Mouse (Mus musculus) kidney, adult 8-10 months (tissue): ENCODE measurements around the gene Ccl2.
A peak's percentile ranks its signal among the peaks of the same experiment; 100 is the strongest.

Experiments
- DNase-seq, 2 experiments: peaks; one replicate each; pipeline ENCODE4 v3.0.0; 2022

Gene Ccl2

DNA sequence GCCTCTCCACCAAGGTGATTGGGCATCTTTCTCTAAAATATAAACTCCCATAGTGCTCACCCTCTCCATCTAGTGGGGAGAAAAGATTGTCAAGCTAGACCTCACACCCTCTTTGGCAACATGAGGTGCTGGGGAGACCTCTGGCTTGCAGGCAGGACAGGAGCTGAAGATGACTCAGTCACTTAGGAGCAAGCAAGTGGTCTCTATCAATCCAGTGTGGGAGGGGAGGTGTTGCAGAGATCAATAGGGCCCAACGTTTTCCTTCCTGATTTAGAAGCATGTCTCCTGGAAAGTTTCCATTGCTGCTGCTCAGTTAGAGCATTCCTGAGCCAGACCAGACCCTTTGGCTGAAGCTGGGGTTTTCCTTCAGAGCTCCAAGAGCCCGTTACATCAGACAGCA lies 3.2 kb downstream of the Ccl2 start, which contains the start of gene Gm17268:
Gene Gm17268, minus strand, starts transcription at position 28 of the 400 bp plus-strand sequence.
- no peak for DNase-seq

DNA sequence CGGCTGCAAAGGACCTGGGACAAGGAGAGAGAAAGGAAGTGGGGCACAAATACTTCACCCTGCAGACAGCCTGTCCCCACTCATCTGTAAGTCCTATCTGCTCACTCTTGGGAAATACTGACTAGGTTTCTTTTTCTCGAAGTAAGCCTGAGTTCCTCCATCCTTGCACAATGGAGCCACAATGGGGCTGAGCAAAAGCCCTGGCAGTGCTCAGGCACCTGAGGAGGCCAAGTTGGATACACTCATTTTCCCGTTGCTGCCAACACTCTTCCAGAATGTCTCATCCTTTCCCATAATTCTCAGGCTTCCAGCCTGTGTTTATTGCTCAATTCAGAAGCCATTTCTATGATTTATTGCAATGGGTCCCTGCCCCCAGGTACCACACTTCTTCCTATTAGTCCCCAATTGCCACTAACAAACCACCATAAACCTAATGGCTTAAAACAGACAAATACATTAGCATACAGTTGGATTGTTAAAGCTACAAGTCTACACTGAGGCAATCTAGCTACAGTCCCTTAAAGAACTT lies 3.8 kb downstream of the Ccl2 start:
- no peak for DNase-seq

DNA sequence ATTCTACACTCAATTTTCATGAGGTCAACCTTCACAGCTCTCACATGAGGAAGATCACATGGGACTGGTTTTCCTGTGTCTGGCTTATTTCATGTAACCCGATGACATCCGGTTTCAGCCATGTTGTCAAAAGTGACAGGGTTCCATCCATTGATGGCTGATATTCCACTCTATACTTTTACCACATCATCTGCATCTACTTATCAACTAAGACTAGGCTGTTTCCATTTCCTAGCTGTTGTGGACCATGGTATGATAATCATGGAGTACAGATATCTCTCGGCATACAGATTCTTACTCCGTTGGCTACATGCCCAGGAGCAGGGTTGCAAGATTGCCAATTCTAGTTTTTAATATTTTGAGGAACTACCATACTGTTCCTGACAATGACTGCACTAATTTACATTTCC lies 6.3 kb downstream of the Ccl2 start:
- DNase-seq: no peak

DNA sequence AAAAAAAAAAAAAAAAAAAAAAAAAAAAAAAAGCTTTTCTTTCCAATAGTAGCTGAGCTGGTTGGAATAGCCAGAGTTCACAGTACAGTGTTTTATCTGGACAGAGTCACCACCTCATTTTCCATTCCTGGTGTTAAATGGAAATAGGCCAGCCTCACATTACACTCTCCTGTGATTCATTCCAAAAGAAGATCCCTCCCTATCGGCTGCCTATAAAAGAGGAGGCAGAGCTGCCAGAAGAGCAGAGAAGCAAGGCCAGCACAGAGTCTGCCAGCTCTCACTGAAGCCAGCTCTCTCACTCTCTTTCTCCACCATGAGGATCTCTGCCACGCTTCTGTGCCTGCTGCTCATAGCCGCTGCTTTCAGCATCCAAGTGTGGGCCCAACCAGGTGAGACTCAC lies 10.1 kb downstream of the Ccl2 start, which contains the start of gene Ccl7:
Gene Ccl7, plus strand, starts transcription at position 242 of the 400 bp plus-strand sequence.
- no peak for DNase-seq

DNA sequence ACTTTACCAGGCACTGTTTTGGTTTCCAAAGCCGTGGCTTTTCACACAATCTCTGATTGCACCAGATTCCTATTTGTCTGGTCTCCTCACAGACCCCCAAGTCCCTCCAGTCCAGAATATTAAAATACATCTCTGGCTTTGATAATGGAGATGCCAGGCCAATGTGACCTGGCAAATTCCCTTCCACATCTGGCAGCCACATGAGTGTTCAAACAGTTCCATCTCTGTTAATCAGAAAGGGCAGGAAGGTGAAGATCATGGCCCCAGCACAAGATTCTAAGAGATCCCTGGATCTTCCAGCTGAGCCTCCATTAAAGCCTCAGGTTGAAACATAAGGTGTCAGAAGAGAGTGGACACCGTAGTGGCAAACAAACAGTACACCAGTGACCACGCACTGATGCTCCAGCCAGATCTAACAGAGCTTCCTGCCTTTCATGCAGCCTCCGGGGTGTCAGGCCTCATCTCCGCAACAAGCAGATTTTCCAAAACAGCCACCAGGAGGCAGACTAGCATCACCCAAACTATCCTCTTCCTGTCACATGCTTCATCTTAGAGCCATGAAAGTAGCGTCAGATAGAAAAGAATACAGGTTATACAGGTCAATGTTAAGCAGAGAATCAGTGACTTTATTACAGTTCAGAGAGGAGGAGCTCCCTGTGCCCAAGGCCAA lies 12.5 kb downstream of the Ccl2 start:
- peak; percentile 12 to 38 for DNase-seq

DNA sequence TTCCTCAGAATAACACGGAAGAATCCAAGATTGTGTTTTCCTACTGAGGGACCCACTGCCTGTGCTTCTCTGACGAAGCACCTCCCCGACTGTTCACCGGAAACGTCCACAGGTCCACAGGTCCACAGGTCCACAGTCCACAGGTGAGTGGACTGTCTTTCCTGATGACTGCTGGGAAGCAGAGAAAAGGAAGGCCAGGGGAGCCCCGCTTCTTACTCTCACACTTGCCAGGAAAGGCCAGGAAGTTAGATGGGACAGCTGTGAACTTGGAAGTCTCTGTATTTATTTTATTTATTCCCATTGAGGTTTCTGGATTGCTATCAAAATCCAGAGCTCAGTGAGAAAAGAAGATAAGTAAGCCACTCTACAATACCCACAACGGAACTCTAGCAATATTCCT lies 18.5 kb downstream of the Ccl2 start:
- DNase-seq: no peak

DNA sequence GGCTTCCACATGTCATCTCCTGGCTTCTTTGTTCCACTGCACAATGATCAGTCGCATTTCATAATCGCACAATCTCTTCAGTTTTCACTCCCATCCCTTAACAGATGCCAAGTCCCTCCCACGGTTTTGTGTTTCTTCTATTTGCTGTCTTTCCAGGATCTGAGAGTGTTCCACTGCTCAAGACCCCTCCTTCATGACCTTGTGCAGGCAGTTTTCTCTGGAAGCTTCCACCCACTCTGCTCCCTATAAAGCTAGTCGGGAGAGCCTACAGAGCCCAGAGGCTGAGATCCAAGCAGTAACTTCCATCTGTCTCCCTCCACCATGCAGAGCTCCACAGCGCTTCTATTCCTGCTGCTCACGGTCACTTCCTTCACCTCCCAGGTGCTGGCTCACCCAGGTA lies 22.3 kb downstream of the Ccl2 start, which contains the start of gene Ccl11:
Gene Ccl11, plus strand, starts transcription at position 178 of the 400 bp plus-strand sequence.
- DNase-seq: no peak

DNA sequence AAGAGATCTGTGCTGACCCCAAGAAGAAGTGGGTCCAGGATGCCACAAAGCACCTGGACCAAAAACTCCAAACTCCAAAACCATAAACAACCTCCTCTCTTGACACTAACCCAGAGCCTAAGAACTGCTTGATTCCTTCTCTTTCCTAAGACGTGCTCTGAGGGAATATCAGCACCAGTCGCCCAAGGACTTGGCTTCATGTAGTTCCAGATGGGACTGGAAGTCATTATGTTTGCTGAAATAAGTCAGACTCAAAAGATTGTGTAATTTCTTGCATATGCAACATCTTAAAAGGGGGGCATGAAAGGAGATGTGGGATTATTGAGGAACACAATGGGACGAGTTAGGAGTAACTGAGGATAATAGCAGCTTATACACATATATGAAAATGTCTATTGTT lies 26.9 kb downstream of the Ccl2 start:
- no peak for DNase-seq

DNA sequence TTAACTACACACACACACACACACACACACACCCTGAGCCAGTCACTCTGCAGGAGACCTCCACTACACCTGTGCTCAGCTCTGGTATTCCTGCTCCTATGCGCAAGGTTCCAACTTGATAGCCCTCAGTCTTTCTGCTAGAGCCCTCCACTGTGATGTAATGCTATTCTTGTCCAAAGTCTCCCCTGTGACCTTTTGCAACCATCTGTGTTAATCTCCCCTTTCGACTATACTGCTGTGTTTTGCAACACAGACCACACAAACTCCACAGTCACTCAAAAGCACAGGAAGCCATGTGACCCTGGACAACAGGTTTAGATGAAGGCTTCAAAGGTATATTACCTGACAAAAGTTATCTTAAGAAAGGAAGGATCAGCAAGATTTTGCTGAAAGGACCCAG lies 28.1 kb downstream of the Ccl2 start:
- DNase-seq: no peak

DNA sequence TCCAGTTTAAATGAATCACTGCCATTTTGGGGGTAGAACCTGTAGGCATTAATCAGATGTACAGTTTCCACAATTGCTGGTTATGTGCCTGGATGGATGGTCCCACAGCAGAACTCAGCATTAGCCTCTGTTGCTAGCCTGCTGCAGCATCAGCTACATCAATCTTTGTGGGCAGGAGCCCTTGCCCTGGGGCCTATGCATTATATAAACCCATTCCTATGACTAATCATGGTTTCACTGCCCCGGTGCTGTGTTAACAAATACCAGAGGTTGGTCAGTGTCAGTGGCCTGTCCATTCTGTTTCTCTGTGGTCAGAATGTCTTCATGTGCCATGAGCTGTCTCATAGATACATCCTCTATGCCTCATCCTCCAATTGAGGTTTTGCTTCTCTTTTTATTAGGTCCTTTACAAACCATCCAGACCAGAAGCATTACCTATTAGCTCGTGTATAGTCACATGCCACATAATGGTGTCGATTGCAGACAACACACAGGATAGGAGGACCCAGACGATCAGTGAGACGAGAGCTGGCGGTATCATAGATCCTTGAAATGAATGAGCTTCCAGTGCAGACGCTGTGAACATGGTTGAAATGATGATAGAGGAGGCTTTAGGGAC lies 31.7 kb downstream of the Ccl2 start:
- DNase-seq: no peak

DNA sequence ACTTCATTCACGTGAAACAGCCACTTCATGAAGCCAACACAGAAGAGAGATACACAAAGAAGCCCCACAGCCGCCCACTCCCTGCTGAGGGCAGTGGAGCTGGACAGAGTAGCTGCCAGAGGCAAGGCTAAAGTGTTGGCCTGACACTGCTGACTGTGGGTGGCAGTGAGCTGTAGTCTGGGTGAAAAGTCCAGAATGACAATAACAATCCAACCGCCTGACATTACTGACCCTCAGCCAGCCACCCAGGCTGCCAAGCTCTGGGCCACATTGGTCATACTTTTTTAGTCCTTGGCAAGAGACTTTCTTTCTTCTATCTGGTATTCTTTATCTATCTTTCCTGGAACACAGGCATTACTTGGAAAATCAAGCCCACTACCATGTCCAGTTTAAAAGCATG lies 35.7 kb downstream of the Ccl2 start:
- no peak for DNase-seq

DNA sequence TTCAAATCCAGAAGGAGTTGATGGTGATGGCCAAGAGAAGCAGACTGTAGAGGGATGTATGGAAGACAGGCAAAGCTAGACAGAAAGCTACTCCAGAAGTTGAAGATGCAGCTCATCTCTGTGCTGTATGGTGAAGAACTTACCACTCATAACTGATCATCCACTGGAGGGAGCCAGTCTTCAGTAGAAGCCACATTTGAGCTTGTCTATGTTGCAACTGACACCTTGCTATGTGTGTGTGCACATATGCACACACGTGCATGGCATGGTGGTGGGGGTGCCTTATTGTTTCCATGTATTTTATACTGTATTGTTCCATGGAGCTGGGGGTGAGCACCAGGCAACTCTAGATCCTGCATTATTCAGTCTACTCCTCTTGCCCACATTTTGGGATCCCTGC lies 37.0 kb downstream of the Ccl2 start:
- no peak for DNase-seq

DNA sequence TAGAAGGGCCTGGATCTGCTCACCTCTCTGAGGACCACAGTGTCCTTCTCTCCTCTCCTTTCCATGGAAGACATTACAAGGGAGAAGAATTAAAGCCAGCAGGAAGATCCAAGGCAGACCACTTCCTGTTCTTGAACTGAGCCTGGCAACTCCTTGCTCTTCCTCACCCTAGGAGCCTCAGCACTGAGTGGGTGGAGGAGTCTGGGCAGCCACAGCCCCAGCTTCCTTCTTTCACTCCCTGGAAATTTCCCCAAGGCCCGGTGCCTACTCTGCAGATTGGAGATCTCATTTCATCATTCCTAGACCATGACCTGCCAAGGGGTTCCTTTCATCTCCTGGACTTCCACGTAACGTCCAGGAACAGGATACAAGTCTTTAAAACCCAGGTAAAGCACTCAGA lies 37.6 kb downstream of the Ccl2 start:
- DNase-seq: no peak

DNA sequence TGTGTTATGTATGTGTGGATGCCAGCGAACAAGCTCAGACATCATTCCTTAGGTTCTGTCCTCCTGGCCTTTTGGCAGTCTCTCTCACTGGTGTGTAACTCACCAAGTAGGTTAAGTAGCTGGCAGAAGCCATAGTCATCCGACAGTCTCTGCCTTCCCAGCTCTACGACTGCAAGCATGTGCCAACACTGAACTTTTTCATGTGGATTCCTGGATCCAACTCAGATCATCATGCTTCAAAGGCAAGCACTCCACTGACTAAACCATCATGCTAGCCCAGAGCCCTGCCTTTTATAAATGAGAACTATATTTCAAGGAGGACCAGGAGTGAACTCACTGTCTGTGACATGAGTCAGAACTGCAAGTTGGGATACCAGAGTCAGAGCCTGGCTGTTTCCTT lies 38.3 kb downstream of the Ccl2 start:
- no peak for DNase-seq

DNA sequence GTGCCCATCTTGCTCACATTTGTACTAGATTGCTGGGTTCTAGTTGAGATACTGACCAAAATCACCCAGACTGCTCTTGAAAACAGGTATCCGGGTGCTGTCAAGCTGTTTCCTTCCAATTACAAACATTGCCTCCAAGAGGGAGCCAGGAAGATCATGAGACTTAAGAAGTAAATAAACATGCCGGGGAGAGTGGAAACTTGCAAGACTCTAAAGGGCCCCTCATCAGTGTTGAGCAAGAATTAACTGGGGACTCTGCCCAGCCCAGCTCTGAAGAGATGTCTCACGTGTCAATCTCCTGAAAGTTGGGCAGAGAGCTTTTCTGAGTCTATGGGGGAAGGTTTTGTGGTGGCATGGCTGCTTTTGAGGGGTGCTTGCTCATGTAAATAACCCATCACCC lies 41.7 kb downstream of the Ccl2 start:
- no peak for DNase-seq

DNA sequence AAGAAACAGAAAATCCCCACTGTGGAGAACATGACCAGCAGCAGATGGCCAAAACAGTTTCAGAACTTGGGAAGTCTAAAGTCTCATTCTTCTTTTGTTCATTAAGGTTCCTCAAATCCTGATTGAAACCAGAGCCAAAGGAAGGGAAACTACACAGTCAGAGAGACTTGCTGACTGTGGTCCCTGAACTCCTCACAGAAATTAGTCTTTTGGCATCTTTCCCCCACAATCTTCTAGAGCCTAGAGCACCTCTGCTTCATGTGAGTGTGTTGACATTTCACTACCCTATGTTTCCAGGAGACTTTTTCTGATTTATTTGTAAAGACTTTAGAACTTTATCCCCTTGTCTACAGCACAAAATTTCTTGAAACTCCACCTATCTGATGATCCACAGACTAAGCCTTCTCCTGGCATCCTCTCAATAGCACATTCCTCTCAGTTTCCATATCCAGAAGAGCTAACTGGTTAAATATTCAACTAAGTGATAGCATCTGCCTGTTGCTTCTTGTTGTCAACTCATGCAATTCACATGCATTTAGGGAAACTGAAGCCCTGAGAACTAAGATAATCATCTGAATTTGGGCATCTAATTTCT lies 42.9 kb downstream of the Ccl2 start:
- no peak for DNase-seq

DNA sequence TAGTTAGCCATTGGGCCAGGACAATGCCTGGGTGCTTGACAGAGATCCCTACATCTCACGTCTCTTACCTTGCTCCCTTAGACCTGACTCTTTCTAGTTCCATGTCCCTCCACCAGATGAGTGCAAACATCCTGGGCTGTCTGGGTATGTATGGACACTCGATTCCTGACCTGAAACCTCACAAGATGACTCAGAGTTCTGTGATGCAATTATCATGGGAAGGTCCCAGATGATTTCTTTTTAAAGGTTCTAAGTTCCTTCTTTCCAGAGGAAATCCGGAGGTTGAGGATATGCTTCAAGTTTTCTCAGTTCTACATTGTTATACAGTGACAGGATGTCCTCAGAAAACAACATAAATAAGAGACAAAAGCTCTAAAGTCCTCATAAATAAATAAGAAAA lies 45.5 kb downstream of the Ccl2 start:
- DNase-seq: no peak

DNA sequence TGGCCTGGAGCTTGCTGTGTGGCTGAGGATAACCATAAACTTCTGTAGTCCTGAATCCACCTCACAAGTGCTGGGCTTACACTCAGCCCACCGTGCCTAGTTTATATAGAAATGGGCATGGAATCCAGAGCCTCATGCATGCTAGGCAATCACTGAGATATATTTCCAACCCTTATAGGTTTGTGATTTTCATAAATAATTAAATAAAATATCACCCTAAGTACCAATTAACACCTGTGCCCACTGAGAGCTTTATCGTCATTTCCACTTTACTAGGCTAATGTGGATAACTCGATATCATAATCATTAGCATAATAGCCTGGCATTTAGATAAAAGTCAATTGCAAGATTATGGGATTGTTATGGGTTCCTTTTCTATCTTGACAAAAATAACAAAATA lies 49.0 kb downstream of the Ccl2 start:
- DNase-seq: no peak
